Mouse (Mus musculus) cerebellum, adult 2 months (tissue): ENCODE measurements around the gene Tinagl1.

Source experiments
- CTCF ChIP-seq: fragments of 200-500 bp; IDR thresholded peaks from 2 replicates; pipeline ENCODE4 v1.5.1; 2011; ENCODE audit warnings: low read depth, mild to moderate bottlenecking, control low read depth, low read length, moderate library complexity, borderline replicate concordance; ENCODE audit not compliant: insufficient read depth
- POLR2A ChIP-seq: fragments of 200-500 bp; IDR thresholded peaks from 2 replicates; pipeline ENCODE4 v1.6.1; 2011; ENCODE audit warnings: low read length, control low read depth, borderline replicate concordance; ENCODE audit not compliant: insufficient read depth

DNA sequence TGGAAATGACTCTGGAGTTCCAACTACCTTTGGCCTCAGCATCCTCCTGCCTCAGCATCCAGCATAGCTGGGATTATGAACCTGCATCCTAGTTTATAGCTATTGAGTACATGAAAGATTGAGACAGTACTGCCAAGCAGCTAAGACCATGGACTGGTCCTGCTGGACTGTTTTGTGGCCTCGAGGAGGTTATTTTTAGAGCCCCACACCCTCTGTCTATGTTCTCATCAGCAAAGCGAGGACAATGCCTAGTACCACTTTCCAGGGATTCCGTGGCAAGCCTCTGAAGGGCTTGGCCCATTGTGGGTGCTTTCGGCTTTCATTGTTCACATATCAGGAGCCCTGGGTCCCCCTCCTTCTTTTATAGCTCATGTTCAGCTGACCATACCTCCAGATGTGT is 4.6 kb downstream of the Tinagl1 start:
- TF ChIP-seq CTCF (no peak), POLR2A (no peak)
